Mouse (Mus musculus): Measurements from ENCODE around the gene Lrrc7.
"Not testable (repeated sequence)": the region's sequence is repeated elsewhere in the genome, so short reads cannot be mapped to it uniquely, and the experiment has no call there.

Gene Lrrc7

DNA sequence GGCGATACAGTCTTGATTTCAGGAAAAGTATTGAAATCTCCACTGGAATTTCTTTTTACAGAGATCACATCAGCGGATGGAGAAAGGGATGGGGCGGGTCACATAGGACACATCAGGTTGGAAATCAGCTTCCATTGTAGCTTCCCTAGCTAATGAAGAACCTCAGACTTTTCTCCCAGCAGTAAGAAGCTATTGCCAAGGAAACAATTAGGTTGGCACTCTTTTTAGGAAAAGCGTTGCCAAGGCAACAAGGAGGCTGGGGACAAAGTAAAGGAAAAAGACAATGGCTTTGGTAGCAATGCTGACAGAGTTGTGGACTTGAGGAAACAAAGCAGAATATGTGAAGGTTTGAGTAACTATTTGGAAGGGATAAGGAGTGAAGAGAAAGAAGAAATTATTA is 393.6 kb downstream of the Lrrc7 start:
- no peak for DNase-seq (ENCODE audit: low spot score in 2 of 2)

DNA sequence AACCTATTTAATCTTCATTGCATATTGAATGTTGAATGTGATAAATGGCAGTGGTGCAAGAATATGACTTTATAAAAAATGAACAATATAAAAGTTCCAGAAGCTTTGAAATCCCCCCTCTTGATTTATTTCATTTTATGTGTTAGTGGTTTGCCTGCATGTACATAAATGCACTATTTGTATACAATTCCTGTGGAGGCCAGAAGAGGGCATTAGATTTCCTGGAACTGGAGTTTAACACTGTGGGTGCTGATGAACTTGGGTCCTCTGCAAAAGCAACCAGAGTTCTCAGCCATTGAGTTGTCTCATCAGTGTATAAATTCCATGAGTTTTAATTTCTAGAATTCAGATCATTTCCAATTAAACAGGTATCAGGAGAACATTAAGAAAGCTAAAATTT is 397.0 kb downstream of the Lrrc7 start:
- no peak for DNase-seq (ENCODE audit: low spot score in 2 of 2)

DNA sequence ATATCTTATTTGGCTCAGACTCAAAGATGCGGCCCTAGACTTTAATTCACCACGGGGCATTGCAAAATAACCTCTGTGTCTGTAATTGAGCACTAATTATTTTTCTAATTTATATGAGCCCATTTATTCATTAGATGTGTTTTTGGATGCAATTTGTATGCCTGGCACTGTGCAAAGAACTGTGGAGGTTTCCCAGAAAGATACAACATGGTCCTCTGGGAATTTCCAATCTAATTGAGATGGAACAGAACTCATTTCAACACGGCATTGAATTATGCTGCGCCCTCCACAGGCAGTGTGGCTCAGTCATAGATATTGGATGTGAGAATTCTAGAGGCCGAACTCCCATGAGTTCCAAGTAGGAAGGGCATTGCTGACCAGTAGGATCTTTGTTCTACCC is 397.6 kb downstream of the Lrrc7 start:
- no peak for DNase-seq (ENCODE audit: low spot score in 2 of 2)

DNA sequence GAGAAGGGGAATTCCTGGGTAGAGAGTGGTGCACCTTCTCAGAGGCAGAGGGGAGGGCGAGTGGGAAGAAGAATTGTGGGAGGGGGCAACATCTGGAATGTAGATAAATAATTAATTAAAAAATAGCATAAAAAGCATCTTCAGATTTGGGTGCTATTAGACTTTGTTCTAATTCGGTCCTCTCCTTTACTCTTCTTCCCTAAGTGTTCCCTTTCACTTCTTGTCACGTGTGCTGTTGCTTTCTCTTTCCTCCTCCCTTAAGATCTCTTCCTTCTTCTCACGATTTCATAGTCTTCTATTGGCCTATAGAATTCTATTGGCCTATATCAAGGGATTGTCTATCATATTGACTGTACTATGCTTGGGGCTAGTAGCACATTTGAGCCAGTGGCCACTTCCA is 398.9 kb downstream of the Lrrc7 start:
- DNase-seq (ENCODE audit: low spot score in 2 of 2), result no peak

DNA sequence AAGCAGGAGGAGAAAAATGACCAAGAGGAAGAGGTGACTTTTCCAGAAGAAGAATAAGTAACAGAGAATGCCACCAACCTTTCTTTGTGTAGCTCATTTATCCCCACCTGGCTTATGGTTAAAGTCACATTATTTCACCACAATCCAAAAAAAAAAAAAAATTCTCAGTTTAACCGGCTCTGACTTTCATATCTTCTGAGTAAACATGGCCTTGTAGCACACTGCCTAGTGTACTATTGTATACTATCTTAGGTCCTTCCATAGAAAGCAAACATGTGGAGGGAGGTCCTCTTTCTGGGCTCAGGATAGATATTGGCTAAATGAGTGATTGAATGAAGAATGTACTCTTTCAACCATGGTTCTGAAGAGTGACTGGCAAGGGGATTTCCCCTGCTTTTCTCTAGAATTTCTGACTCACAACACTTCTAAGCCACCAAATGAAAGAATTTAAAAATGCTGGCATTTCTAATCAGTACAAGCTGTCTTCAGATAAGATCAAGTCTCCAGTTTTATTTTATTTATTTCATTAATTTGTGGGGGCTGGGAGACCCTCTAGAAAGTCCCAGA is 400.0 kb downstream of the Lrrc7 start:
- no peak for DNase-seq (ENCODE audit: low spot score in 2 of 2)

DNA sequence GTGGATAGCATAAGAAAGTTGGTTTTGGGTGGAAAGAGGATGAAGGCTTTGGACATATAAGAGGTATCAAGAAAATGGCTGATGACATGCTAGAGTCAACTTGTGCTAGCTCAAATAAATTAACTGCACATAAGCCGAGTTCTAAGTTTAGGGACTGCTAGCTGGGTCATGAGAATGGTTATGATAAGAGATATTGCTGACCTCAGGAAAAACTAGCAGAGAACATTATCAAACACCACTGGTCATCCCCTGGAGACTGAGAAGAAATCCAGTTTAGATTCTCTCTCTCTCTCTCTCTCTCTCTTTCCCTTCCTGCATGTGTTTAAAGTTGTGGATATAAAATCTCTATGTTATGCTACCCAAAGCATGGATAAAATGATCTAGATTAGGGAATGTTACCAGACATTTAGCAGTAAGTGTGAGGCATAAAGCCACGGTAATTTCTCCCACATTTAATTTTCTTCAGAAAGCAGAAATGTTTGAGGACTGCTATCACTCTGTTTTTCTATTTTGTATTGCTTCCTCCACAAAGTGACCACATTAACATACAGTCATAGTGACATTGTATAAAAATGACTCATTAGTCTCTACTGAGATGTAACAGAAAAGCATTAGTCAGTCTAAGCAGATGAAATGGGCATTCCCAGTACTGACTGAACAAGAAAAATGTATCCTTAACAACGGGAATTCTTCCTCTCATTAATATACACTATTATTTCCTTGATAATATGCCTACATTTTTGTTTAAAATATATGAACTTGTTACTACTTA is 406.3 kb downstream of the Lrrc7 start:
- no peak for DNase-seq (ENCODE audit: low spot score in 2 of 2)

DNA sequence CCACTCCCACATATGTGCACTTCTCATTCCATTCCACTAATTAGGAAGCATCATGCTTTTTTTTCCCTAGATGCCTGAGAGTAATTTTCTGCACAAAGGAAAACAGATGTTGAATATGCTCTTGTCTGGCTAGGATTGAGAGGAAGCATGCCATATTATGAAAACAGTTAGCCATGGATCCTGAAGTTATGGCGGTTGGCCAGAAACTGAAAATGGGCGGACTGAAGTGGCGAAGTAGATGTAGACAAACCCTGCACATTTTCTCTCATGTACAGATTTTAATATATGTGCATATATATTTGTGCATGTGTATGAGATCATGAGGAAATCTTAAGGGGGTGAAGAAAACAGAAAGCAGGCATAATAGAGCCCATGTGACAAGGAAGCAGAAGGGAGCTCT is 407.9 kb downstream of the Lrrc7 start:
- DNase-seq (ENCODE audit: low spot score in 2 of 2), result no peak

DNA sequence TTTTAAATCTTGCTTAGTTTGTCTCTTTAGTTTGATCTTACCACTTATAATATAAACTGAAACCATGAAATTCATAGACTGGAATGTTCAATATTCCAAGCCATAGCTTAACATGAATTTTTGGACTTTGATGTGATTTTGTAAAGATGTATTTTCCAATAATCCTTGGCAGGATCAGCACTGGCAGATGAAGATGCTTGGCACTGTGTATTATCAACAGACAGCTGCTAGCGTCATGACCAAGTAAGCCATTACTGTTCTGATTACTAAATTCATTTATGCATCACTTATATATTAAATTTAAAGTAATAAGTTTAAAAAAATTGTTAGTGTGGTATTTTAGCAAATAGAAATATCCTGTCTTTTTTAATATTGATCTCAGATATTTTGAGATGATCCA is 413.0 kb downstream of the Lrrc7 start:
- DNase-seq (ENCODE audit: low spot score in 2 of 2), result no peak

DNA sequence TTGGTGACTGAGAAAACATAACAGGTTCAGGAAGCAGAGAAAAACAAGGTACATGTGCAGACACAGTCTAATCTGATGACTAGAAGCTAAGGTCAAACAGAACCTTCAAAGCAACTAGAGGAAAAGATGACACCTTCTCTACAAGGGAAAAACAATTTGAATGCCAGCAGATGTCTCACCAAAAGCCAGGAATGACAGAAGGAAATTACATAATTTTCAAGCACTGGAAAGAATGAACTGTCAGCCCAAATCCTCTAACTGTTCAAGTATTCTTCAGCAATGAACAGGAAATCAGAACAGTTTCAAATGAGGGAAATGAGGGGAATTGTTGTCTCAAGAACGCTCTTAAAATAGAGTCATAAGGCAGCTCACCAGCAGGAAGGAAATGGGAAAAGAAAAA is 421.4 kb downstream of the Lrrc7 start:
- DNase-seq (ENCODE audit: low spot score in 2 of 2), result no peak

DNA sequence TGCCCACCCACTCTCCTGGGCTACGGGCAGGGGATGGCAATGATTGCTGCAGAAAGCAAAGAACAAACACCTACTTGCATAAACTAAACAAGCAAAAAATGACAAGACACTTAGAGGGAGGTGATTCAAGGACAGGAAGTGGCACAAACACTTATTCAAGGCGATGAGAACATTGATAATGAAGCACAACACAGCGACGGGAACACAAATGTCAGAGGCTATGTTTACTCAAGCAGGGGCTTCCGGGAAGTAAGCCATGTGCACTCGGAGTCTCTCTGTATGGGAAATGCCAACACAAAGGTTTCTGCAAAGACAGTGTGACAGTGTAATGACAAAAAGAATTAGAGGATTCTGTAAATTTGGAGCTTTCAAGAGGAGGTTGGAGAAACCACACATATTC is 424.2 kb downstream of the Lrrc7 start:
- no peak for DNase-seq (ENCODE audit: low spot score in 2 of 2)

DNA sequence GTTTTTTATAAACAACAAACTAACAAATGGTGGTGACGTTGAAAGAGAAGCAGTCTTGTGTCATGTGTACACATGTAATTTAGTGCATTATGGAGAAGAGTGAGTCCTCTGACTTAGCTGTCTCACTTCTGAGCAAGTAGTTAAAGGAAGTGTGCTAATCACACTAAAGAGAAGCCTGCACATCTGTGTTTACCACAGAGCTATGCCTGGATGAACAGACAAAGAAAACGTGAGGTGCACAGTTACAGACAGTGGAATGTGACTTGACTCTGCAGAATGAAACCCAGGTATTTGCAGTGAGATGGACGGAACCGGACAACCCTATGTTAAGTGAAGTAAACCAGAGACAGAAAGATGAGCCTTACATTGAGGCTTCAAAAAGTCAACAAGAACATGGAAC is 430.3 kb downstream of the Lrrc7 start:
- DNase-seq (ENCODE audit: low spot score in 2 of 2), result no peak

DNA sequence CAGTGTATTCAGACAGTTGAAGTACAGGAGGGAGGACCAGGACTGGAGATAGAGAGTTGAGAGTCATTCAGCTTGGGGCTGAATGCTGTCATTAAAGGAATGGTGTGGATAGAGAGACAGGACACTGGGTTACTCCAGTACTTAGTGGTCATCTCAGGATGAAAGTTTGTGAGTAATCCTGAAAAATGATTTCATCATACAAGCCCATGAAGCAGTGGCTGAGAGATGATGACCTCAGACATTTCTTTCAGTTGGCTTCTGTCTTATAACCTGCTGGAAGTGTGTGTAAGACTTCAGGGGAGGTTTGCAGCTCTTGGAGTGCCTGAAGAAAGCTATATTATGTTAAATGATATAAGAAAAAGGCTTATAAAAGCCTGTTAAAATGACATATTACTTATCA is 430.8 kb downstream of the Lrrc7 start:
- DNase-seq (ENCODE audit: low spot score in 2 of 2), result no peak

DNA sequence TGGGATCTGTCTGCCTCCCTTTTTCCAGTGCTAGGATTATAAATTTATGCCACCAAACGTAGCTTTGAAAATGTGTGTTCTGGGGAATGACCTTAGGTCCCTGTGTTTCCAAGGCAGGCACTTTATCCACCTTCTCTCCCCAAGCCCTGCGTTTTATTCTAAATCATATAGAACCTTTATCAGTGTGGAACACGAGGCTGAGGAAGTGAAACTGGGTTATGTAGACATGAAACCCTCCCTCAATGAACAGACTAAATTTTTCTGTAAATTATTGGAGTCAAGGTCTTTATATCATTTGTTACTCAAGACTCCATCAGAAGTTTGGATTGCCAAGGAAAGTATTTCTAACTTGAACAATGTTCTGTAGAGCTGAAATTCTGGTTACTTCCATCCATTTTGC is 439.1 kb downstream of the Lrrc7 start:
- no peak for DNase-seq (ENCODE audit: low spot score in 2 of 2)

DNA sequence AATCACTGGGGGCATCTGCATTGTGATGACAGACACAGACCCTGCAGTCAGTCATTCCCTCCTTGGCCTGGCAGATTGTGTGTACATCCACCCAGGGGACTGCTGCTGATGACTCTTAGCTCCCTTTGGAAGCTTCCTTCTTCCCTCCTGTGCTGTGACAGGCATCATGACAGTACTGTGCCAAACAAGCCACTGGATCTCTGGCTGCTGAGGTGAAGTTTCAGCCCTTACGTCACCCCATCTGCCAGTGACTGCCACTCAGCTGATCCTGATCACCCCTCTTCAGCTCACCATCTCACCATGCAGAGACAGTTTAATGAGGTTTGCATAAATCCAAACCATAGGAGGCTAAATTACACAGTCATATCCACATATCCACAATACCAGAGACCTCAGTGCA is 456.8 kb downstream of the Lrrc7 start:
- no peak for DNase-seq (ENCODE audit: low spot score in 2 of 2)

DNA sequence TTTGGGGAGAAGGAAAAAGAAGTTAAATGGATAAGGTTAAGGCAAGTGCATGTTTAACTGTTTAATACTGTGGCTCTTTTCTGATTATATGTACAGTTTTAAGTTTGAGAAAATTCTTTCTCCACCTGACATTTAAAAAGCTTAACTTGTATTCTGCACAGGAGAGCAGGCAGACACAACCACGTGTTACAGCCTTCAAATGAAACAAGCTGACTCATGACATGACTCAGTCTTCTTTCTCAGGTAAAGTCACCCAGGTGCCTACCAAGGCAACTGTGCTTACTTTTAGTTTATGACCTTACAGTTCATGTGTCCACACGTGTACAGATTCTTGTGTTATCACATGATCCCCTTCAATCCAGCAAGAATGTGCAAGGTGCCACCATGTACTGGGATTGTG is 458.6 kb downstream of the Lrrc7 start:
- DNase-seq (ENCODE audit: low spot score in 2 of 2), result no peak

DNA sequence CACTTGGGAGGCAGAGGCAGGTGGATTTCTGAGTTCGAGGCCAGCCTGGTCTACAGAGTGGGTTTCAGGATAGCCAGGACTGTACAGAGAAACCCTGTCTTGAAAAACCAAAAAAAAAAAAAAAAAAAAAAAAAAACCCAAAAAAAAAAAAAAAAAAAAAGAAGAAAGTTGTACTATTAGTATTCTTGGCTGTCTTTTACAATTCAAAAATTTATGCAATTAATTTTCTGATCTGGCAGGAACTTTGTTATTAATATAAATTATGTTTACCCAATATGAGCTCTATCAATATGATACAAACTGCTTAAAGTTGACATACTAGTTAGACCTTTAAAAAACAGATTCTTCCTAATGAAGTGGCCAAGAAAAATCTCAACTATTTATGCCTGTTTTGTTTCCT is 459.5 kb downstream of the Lrrc7 start:
- DNase-seq (ENCODE audit: low spot score in 2 of 2), result not testable (repeated sequence)

DNA sequence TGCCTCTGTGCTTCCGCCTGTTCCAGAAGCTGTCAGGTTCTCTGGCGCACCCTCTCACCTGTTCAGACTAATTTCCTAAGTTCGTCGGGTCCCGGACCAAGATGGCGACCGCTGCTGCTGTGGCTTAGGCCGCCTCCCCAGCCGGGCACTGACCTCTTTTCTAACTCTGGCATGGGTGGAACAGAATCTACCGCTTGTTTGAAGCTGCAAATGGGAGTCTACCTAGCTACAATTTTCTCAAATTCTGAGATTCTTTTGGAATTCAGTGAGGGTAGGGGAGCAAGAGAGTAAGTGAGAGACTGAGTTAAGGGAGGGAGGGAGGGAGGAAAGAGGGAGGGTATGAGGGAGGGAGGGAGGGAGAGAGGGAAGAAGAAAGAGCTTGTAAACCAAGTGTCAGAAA is 460.0 kb downstream of the Lrrc7 start:
- not testable (repeated sequence) for DNase-seq (ENCODE audit: low spot score in 2 of 2)

DNA sequence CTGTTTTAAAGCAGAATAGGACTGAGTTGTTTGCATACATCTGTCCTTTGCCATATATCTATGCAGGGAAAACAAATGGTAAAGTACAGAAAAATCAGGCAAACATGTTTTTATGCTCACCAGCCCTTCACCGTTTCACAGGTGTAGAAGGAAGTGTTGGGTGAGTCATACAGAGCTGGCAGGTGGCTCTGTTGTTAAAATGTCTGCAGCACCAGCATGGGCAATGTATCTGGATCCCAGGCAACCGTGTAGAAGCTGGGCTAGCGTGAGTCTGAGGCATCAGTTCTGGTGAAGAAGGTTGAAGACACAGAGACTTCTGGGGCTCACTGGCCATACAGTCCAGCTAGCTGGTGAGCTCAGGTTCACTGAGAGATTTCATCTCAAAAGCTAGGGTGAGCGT is 468.1 kb downstream of the Lrrc7 start:
- DNase-seq (ENCODE audit: low spot score in 2 of 2), result no peak

DNA sequence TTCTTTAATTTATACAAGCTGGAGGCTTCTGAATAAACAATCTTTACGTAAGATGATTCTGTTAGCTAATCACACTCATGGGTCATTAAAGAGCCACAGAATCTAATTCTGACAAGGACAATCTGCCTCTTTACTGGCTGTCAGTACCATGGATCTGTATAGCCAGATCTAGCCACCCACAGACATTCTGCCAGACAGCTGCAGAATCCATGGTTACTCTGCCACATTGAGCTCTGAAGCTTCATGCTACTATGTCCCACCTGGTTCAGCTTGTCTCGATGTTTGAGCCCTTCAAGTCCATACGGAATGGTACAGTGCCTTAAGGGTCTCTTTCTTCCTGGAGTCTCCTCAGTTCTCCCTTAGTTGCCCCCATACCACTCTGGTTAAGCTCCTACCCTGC is 470.4 kb downstream of the Lrrc7 start:
- no peak for DNase-seq (ENCODE audit: low spot score in 2 of 2)

DNA sequence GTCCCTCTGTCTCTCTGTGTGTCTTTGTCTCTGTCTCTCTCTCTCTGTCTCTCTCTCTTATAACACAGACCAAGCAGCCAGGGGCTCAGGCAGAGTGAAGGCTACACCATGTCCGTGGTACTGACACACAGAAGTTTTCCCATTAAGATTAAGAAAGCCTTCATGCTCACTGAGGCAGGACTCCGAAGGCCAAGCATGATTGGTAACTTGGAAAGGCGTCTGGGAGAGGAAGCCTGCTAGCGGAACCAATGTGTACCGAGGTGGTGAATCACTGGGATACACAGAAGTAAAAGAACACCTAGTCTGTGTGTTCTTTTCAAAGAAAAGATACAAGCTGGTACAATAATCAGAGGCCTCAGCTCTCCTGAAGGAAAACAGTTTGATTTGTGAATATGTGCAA is 484.2 kb downstream of the Lrrc7 start:
- no peak for DNase-seq (ENCODE audit: low spot score in 2 of 2)

DNA sequence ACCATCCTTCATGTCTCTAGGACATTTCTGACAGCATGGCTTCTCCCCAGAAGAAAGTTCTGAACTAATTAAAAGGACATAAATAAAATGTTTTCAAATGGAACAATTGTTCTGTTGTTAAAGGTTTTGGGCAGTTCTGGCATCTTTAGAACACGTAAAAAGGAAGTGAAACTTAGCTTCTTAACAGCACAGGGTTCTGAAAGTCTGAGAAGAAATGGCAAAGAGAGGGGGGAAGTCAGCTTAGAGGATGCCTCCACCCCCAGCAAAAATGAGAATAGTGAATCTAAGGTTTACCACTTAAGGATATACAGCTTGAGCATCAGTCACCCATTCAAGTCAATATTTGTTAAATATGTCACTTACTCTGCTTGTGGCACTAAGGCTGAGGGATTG is 484.6 kb downstream of the Lrrc7 start:
- no peak for DNase-seq (ENCODE audit: low spot score in 2 of 2)

DNA sequence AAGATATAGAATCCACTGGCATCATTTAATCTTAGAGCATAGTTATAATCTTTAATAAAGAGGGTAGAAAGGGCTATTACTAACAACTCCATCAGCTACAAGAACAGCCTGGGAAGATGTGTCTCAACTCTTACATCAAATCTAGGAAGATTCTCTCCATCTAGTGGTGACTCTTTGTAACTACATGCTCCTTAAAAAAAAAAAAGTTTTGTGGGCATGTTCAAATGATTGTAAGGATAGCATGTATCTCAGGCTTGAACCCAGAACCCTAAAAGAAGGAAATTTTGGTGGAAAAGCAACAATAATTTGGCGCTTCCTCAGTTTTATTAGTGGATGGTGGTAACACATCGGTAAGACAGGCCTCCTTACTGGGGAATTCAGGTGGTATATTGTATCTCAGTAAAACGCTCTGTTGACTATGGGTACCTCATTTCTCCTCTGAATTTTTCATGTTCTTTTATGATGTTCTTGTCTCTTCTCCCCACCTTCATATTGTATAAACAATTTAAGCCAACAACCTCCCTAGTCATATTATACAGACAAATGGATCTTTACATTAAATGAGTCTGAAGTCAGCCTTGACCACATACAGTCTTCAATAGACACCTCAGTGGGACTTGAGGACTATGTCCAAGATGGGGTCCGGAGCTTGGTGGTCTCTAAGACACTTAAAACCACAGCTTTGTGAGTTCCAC is 485.2 kb downstream of the Lrrc7 start:
- DNase-seq (ENCODE audit: low spot score in 2 of 2), result no peak

DNA sequence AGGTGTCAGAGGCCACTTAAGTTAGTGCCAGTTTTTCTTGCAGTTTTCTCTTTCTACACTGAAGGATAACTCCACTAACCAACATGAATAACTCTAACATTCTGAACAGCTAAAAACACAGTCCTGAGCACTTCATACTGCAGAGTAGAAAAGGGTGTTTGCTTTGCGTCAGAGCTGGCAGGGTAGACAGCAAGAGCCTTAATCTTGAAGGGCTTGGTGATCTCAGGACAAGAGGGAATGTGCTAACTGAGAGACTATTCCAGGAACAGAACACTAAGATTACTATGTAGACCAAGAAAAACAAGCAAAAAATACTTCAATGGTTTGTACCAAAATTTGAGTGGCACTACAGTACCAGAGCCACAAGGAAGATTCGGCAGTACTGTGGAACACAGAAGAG is 487.0 kb downstream of the Lrrc7 start:
- no peak for DNase-seq (ENCODE audit: low spot score in 2 of 2)

Data from heart, adult 9 months (tissue).